Mouse (Mus musculus) hematopoietic stem cell, adult 5-6 weeks (primary cell): ENCODE data around the gene P4ha1. TPM values are rescaled to one million over a fixed set of nuclear protein-coding genes. Genes with fewer than 3 reads are reported as not detected.
"Not testable (repeated sequence)": the region's sequence is repeated elsewhere in the genome, so short reads cannot be mapped to it uniquely, and the experiment has no call there.

ENCODE experiments used
- ATAC-seq, 2 experiments: fragments of 125-278 bp in 1 of 2; replicated peaks in 1 of 2; 2 replicates each; pipeline ENCODE4 v1.8.0; 2016 to 2017; ENCODE audit warnings: inconsistent platforms in 2 of 2, mild to moderate bottlenecking in 2 of 2, moderate number of reproducible peaks in 2 of 2, low read depth in 1 of 2, moderate TSS enrichment in 1 of 2; ENCODE audit not compliant: low FRiP score in 2 of 2, poor library complexity in 2 of 2, severe bottlenecking in 2 of 2, insufficient read depth in 1 of 2, low TSS enrichment in 1 of 2
- total RNA-seq: library from RNA; stranded (forward); fragments of 172-1452, 232-1000 nt; gene quantifications from 2 replicates; pipeline ENCODE4 v1.2.3, GENCODE M21; 2017

The P4ha1 gene
- total RNA-seq, 1 experiment from 2014 or later, result 40.1 TPM

GRCm38 (mm10) chr10:59354120-59354519, 31.0 kb downstream of the P4ha1 start:
- ATAC-seq, result no peak

GRCm38 (mm10) chr10:59355020-59355419, 31.9 kb downstream of the P4ha1 start:
- ATAC-seq, result no peak

- no peak for ATAC-seq
These were observed 35.6 kb downstream of the P4ha1 start for GRCm38 (mm10) chr10:59358744-59359143.

DNA sequence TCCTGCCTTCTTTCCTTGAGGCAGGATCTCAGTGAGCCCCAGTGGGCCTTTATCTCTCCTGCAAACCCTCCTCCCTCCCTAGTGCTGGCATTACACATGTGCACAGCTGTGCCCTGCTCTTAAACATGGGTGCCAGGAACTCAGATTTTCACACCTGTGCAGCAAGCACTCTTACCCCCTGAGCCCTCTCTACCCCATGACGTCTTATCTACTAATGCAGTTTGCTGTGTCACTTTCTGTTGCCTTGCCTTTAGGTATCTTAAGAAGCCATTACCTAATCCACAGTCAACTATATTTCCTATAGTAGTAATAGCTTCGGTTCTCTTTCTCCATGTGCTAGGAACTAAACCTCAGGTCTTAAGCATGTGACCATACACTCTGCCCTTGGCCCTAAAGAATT, 40.1 kb downstream of the P4ha1 start:
- no peak for ATAC-seq

DNA sequence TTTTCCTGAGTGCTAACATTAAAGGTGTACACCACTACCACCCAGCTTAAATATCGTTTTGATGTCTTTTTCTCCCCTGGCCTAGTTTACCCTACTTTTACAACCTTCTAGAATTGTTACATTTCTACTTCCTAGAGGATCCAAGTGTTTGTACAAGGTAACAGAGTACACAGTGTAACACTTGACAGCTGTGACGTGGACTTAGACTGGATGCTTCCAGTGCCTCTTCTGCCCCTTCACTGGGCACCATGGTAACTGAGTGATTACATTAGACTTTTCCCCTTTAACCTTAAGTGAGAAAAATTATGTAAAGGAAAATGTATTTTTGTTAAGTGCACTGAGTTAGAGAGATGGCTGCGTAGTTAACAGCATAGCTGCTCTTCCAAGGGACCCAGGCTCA, 41.5 kb downstream of the P4ha1 start:
- no peak for ATAC-seq

DNA sequence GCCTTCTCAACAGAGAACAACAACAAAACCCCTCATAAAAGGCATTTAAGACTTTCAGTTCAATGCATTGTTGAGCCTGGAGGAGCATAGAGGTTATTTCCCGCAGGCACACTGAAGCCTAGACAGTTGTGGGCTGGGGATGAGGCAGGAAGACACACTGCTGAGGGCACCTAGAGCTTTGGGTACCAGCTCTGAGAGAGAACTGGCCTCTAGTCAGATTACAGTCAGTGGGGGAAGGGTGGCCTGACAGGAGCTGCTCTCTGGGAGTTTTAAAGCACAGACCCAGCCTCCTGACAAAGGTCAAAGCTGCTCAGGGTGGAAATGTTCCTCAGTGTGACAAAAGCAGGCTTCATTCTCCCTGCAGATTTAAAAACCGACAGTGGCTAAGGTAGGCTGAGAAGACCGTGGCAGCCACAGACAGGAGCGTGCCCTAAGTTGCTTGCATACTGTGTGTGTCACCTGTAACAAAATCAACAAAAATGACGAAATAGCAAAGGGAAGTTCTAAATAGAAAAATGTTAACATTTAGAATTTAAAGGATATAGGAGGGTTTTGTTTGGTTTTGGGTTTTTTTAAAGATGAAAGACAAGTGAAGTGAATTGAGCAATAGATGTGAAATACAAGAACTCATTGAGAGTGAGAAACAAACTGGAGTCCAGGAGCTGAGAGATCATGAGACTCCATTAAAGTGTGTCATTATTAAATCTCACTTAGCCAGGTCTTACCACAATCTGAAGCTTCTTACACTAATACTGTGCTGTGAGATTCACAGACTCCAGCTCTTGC, 42.9 kb downstream of the P4ha1 start:
- ATAC-seq, result no peak

- ATAC-seq, result no peak
These were observed 43.6 kb downstream of the P4ha1 start for GRCm38 (mm10) chr10:59366746-59367145.

DNA sequence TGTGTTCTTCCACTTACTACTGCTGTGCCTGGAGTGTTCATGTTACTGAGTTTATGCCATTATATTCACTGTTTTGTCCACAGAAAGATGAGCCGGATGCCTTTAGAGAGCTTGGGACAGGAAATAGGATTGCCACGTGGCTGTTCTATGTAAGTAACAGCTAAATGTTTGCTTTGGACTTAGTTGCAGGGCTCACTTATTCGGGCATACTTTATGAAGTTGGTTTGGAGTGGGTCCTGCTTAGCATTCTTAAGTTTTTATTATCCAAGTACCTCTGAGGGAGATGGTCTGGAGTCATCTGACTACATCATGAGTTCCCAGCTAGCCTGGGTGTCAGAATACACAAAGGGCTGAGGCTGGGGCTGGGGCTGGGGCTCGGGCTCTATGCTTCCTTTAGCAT, 44.1 kb downstream of the P4ha1 start:
- ATAC-seq, result no peak

DNA sequence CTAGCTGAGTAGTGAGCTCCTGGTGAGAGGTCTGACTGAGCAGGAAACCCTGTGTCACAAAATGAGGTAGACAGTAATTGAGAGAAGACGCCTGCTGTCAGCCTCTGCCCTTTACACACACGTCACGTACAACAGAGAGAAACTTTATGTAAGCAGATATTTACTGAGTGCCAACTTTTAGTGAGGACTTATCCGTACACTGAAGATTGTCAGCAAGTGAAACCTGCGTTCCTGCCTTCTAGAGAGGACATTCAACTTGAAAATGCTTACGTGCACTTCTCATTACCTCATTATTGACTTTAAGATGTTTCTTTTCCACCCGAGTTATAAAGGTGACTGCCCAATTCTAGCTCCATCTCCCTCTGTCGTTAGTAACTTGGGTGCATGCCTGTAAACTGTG, 45.6 kb downstream of the P4ha1 start:
- no peak for ATAC-seq

GRCm38 (mm10) chr10:59369426-59369825, 46.3 kb downstream of the P4ha1 start:
- no peak for ATAC-seq

GRCm38 (mm10) chr10:59377906-59378305, 54.8 kb downstream of the P4ha1 start:
- ATAC-seq, result no peak

DNA sequence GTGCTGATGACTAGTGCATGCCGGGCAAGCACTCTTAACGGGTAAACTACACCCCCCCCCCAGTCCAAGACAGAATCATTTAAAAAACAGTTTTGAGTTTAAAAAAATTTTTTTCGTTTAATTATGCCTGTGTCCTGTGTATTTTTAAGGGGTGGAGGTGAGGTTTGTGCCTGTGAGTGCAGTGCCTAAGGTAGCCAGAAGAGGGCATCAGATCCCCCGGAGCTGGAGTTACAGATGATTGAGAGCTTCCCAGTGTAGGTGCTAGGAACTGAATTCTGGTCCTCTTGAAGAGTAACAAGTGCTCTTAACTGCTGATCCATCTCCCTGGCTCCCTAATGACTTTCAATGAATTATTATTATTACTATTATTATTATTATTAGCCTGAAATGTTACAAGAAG, 55.6 kb downstream of the P4ha1 start:
- ATAC-seq, result no peak

DNA sequence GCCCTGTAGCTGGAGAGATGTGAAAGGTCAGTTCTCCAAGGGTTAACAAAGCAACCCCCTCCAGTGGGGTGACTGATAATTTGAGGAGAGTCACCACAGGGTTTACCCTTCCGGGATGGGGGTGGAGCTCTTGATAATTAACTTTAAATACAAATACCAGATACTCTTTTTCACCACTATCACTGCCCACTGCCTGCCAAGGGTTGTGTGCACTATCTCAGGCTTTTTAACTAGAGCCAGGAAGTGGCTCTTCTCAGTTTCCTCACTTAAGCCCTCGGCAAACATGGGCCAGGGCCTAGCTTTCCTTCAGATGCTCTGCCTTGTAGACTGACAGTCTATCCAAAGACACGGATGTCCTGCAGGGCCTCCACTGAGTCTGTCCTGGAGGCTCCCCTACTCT, 56.8 kb downstream of the P4ha1 start:
- 0 out of 4 replicates have a peak, but pooled peaks of 1 of the 2 experiments have one; percentile 46 for ATAC-seq

DNA sequence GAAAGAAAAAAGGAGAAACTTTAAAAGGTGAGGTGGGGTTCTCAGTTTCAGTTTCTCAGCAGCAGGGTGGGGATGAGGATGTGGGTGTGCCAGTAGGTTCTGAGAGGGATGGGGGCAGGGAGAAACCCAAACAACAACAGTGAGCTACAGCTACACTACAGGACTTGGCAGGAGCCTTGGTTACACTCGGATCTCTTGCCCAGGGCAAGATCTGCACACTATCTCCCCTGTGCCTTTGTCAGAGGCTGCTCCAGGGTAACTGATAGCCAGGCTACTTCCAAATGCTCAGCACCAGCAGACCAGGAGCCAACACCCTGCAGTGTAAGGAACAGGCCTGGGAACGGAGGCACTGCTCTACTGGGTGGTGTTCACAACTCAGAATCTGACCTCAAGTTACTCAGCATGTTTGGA, 57.3 kb downstream of the P4ha1 start:
- ATAC-seq, result peak in 1 of 2 experiments; percentile 32; a peak in 1 of 4 replicates

DNA sequence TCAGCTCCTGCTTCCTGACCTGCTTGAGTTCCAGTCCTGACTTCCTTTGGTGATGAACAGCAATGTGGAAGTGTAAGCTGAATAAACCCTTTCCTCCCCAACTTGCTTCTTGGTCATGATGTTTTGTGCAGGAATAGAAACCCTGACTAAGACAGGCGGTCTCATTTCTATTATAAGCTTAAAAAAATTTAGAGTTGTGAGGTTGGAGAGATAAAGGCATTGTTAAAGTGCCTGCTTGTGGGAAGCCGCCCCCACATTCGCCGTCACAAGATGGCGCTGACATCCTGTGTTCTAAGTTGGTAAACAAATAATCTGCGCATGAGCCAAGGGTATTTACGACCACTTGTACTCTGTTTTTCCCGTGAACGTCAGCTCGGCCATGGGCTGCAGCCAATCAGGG, 58.5 kb downstream of the P4ha1 start:
- ATAC-seq, result not testable (repeated sequence)

DNA sequence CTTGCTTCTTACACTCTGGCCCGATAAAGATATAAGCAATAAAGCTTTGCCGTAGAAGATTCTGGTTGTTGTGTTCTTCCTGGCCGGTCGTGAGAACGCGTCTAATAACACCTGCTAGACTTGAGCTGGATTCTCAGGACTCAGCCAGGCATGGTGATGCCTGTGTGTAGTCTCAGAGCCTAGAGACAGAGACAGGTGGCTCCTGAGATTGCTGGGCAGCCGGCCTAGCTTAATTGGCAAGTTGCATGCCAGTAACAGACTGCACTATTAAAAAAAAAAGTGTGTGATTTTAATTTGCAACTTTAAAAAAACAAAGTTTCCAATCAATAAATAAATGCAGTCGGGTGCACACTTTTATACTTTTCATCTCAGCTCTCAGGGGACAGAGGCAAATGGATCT, 63.9 kb downstream of the P4ha1 start:
- ATAC-seq, result no peak

- no peak for ATAC-seq
These were observed 66.6 kb downstream of the P4ha1 start for GRCm38 (mm10) chr10:59389652-59390051.

DNA sequence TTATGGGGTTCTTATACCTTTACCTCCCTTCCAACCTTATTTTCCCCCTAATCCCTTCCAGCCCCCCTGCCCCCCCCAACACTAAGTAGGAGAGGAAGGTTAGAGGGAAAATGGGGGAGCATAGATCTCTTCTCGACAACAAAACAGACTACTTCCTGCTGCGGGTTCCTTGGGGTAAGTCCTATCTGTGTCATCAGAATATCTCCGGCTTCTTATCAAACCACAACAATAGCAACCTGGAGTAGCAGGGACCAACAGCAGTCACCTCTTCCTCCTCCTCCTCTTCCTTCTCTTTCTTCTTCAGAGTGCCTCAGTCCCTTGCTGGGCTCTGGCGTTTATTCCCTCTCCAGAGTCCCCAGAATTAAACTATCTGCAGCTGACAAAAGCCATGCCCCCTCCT, 68.8 kb downstream of the P4ha1 start:
- ATAC-seq, result no peak

DNA sequence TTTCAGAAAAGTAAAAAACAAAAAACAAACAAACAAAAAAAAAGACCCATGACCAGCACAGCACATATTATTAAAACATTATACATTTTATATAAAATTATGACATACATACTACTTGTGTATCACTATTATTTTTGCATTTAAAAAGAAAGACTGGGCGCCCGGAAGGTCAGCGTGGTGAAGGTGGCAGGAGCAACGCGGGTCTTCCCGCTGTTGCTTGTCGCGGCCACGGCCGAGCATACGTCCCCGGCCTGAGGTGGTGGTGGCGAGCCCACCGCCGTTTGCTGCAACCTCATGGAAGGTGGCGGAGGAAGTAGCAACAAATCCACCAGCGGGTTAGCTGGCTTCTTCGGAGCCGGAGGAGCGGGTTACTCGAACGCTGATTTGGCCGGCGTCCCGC, 72.4 kb downstream of the P4ha1 start, which contains the start of gene Gm10273:
Gene Gm10273 (plus strand): TSS at position 172 of the 400 bp plus-strand sequence.
- ATAC-seq, result not testable (repeated sequence)
